Mouse (Mus musculus): Measurements from ENCODE around the gene Ppp1r12c. TPM values are rescaled to one million over a fixed set of nuclear protein-coding genes. Genes with fewer than 3 reads are reported as not detected.

The Ppp1r12c gene
- polyA plus RNA-seq, 1 experiment, result 54.6 TPM

- Histone ChIP-seq H3K4me3 (ENCODE audit: insufficient read depth, poor library complexity, severe bottlenecking) (no peak overlapping the region), H3ac (ENCODE audit: control insufficient read depth, insufficient read length, low read depth) (no peak overlapping the region), H3K27me3 (ENCODE audit: control insufficient read depth, insufficient read depth, insufficient read length) (peaks cover 24% of the 10 kb centered on the region), H3K36me3 (ENCODE audit: control insufficient read depth, insufficient read depth) (no peaks in the 10 kb centered on the region), H3K79me2 (ENCODE audit: control insufficient read depth, insufficient read depth) (no peaks in the 10 kb centered on the region), H3K79me3 (ENCODE audit: low read depth) (no peaks in the 10 kb centered on the region)
- TF ChIP-seq FOSL1 (IDR thresholded peaks at IDR 0.05; ENCODE audit: insufficient read depth, low read length, poor library complexity, severe bottlenecking), result no peak
- no peak for TF ChIP-seq CTCF (IDR thresholded peaks at IDR 0.05; ENCODE audit: control insufficient read depth, insufficient read depth, insufficient read length)
- no peak for TF ChIP-seq USF1 (IDR thresholded peaks at IDR 0.05; ENCODE audit: low read depth)
- no peak for TF ChIP-seq MYOG (IDR thresholded peaks at IDR 0.05; ENCODE audit: control insufficient read depth, extremely low read depth, insufficient read length)
- TF ChIP-seq MAX (IDR thresholded peaks at IDR 0.05), result no peak
- no peak for TF ChIP-seq MYOD1 (IDR thresholded peaks at IDR 0.05; ENCODE audit: control insufficient read depth, insufficient read length, low read depth)
- TF ChIP-seq CEBPB (IDR thresholded peaks at IDR 0.05; ENCODE audit: low read depth), result no peak
Observed at GRCm38 (mm10) chr7:4467801-4468200, 33.7 kb downstream of the Ppp1r12c start.

DNA sequence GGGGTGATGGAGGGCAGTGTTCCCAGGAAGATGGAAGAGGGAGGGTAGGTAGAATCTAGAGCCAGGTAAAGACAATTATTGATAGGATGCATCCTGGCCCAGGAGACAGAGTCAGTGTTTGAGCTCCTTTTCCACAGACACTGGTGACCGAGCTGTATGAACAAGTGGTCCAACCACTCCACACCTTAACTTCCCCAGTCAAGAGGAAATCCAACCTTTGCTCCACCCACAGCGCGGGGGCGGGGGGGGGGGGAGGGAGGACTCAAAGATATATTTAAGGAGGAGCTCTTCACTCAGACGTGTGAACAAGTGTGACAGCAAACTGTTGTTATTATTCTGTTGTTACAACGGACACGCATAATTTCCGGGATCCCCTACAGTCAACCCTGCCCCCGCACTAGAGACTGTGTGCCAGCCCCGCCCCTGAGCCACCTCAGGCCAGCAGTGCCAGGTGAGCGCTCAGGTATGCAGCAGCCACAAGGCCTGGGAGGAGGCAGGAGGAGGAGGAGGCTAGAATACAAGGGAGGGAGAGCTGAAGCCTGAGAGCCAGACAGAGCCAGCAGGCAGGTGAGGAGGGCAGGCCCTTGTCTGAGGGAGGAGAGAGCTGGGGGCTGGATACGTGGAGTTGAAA is 37.2 kb downstream of the Ppp1r12c start:
- Histone ChIP-seq H3K4me3 (ENCODE audit: insufficient read depth, poor library complexity, severe bottlenecking) (no peak overlapping the region), H3ac (ENCODE audit: control insufficient read depth, insufficient read length, low read depth) (no peak overlapping the region), H3K27me3 (ENCODE audit: control insufficient read depth, insufficient read depth, insufficient read length) (peaks cover 15% of the 10 kb centered on the region), H3K79me3 (ENCODE audit: low read depth) (no peaks in the 10 kb centered on the region), H3K79me2 (ENCODE audit: control insufficient read depth, insufficient read depth) (no peaks in the 10 kb centered on the region), H3K36me3 (ENCODE audit: control insufficient read depth, insufficient read depth) (no peaks in the 10 kb centered on the region)
- no peak for TF ChIP-seq FOSL1 (IDR thresholded peaks at IDR 0.05; ENCODE audit: insufficient read depth, low read length, poor library complexity, severe bottlenecking)
- TF ChIP-seq CTCF (IDR thresholded peaks at IDR 0.05; ENCODE audit: control insufficient read depth, insufficient read depth, insufficient read length), result no peak
- no peak for TF ChIP-seq USF1 (IDR thresholded peaks at IDR 0.05; ENCODE audit: low read depth)
- TF ChIP-seq MYOG (IDR thresholded peaks at IDR 0.05; ENCODE audit: control insufficient read depth, extremely low read depth, insufficient read length), result no peak
- TF ChIP-seq MAX (IDR thresholded peaks at IDR 0.05), result no peak
- no peak for TF ChIP-seq MYOD1 (IDR thresholded peaks at IDR 0.05; ENCODE audit: control insufficient read depth, insufficient read length, low read depth)
- TF ChIP-seq CEBPB (IDR thresholded peaks at IDR 0.05; ENCODE audit: low read depth), result no peak

DNA sequence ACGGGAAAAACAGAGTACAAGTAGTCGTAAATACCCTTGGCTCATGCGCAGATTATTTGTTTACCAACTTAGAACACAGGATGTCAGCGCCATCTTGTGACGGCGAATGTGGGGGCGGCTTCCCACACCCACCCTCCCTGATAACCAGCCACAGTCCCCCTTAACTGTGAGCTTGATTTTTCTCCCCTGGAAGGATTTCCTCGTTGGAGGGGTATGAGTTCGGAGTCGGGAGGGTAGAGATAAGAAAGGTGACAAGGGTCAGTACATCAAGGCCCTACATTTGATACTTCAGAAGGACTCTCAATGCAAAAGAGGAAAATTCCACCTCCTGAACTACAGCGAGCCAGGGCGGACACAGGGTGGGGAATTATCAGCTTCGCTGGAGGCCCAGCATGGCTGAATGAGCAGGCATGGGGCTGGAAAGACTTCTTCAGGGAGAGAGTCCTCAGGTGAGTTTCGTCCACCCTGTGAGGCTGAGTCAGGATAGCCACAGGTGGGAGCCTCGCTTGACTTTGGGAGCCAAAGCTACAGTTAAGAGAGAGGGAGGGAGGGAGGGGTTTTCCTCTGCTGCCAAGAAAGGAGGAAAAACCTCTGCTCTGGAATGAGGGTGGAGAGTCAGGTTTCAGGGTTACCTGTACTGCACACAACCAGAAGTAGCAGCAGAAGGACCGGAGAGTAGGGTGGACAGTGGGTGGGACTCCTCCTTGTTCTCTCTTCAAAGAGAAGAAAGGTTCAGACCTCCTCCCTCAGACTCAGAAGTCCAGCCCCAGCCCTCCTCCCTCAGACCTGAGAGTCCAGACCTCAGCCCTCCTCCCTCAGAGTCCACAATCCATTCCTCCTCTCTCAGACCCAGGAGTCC is 40.7 kb downstream of the Ppp1r12c start, which contains the start of gene Eps8l1:
TSS of gene Eps8l1 (plus strand) at position 99 of the 859 bp plus-strand sequence.
- Histone ChIP-seq H3K36me3 (ENCODE audit: control insufficient read depth, insufficient read depth) (no peaks in the 10 kb centered on the region), H3K27me3 (ENCODE audit: control insufficient read depth, insufficient read depth, insufficient read length) (peaks cover 7% of the 10 kb centered on the region), H3K4me3 (ENCODE audit: insufficient read depth, poor library complexity, severe bottlenecking) (no peak within 1 kb of the TSS), H3K79me3 (ENCODE audit: low read depth) (no peaks in the 10 kb centered on the region), H3ac (ENCODE audit: control insufficient read depth, insufficient read length, low read depth) (no peak within 1 kb of the TSS), H3K79me2 (ENCODE audit: control insufficient read depth, insufficient read depth) (no peaks in the 10 kb centered on the region)
- TF ChIP-seq FOSL1 (IDR thresholded peaks at IDR 0.05; ENCODE audit: insufficient read depth, low read length, poor library complexity, severe bottlenecking) (no peak), CEBPB (IDR thresholded peaks at IDR 0.05; ENCODE audit: low read depth) (no peak), CTCF (IDR thresholded peaks at IDR 0.05; ENCODE audit: control insufficient read depth, insufficient read depth, insufficient read length) (no peak), USF1 (IDR thresholded peaks at IDR 0.05; ENCODE audit: low read depth) (no peak), MAX (IDR thresholded peaks at IDR 0.05) (no peak), MYOG (IDR thresholded peaks at IDR 0.05; ENCODE audit: control insufficient read depth, extremely low read depth, insufficient read length) (no peak), MYOD1 (IDR thresholded peaks at IDR 0.05; ENCODE audit: control insufficient read depth, insufficient read length, low read depth) (no peak)

DNA sequence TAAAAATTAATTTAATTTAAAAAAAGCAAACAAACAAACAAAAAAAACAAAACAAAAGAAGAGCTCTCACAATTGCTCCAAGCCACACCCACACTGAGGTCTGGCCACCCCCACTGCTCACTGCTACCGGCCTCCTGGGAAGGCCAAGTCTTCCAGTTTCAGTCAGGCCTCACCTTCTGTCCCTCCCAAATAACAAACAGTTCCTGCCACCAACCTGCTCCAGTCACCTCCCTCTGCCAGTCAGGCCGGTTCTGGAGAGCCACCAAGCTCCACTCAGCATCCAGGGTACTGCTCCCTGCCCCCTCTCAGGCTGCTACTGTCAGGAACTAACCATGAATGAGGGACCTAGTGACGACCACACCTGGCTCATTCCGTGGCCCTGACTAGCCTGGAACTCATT is 48.8 kb downstream of the Ppp1r12c start:
- H3K36me3 ChIP-seq (ENCODE audit: control insufficient read depth, insufficient read depth), result no peaks in the 10 kb centered on the region
- H3K4me3 ChIP-seq (ENCODE audit: insufficient read depth, poor library complexity, severe bottlenecking), result no peak overlapping the region
- no peaks in the 10 kb centered on the region for H3K79me2 ChIP-seq (ENCODE audit: control insufficient read depth, insufficient read depth)
- no peak overlapping the region for H3ac ChIP-seq (ENCODE audit: control insufficient read depth, insufficient read length, low read depth)
- TF ChIP-seq FOSL1 (IDR thresholded peaks at IDR 0.05; ENCODE audit: insufficient read depth, low read length, poor library complexity, severe bottlenecking), result no peak
- no peak for TF ChIP-seq MAX (IDR thresholded peaks at IDR 0.05)
- no peak for TF ChIP-seq MYOG (IDR thresholded peaks at IDR 0.05; ENCODE audit: control insufficient read depth, extremely low read depth, insufficient read length)
- no peak for TF ChIP-seq CEBPB (IDR thresholded peaks at IDR 0.05; ENCODE audit: low read depth)
- no peak for TF ChIP-seq CTCF (IDR thresholded peaks at IDR 0.05; ENCODE audit: control insufficient read depth, insufficient read depth, insufficient read length)
- no peak for TF ChIP-seq MYOD1 (IDR thresholded peaks at IDR 0.05; ENCODE audit: control insufficient read depth, insufficient read length, low read depth)
- TF ChIP-seq USF1 (IDR thresholded peaks at IDR 0.05; ENCODE audit: low read depth), result no peak
- peaks cover 21% of the 10 kb centered on the region for H3K27me3 ChIP-seq (ENCODE audit: control insufficient read depth, insufficient read depth, insufficient read length)
- H3K79me3 ChIP-seq (ENCODE audit: low read depth), result no peaks in the 10 kb centered on the region

- Histone ChIP-seq H3K79me3 (ENCODE audit: low read depth) (peaks cover 5% of the 10 kb centered on the region), H3K4me3 (ENCODE audit: insufficient read depth, poor library complexity, severe bottlenecking) (no peak overlapping the region), H3ac (ENCODE audit: control insufficient read depth, insufficient read length, low read depth) (no peak overlapping the region), H3K36me3 (ENCODE audit: control insufficient read depth, insufficient read depth) (no peaks in the 10 kb centered on the region), H3K27me3 (ENCODE audit: control insufficient read depth, insufficient read depth, insufficient read length) (peaks cover 21% of the 10 kb centered on the region), H3K79me2 (ENCODE audit: control insufficient read depth, insufficient read depth) (peaks cover 9% of the 10 kb centered on the region)
- TF ChIP-seq MYOD1 (IDR thresholded peaks at IDR 0.05; ENCODE audit: control insufficient read depth, insufficient read length, low read depth), result no peak
- no peak for TF ChIP-seq USF1 (IDR thresholded peaks at IDR 0.05; ENCODE audit: low read depth)
- no peak for TF ChIP-seq FOSL1 (IDR thresholded peaks at IDR 0.05; ENCODE audit: insufficient read depth, low read length, poor library complexity, severe bottlenecking)
- TF ChIP-seq MYOG (IDR thresholded peaks at IDR 0.05; ENCODE audit: control insufficient read depth, extremely low read depth, insufficient read length), result no peak
- no peak for TF ChIP-seq MAX (IDR thresholded peaks at IDR 0.05)
- no peak for TF ChIP-seq CEBPB (IDR thresholded peaks at IDR 0.05; ENCODE audit: low read depth)
- no peak for TF ChIP-seq CTCF (IDR thresholded peaks at IDR 0.05; ENCODE audit: control insufficient read depth, insufficient read depth, insufficient read length)
Observed at GRCm38 (mm10) chr7:4449211-4449610, 52.3 kb downstream of the Ppp1r12c start.

Measured in C2C12 (cell line).